Mouse (Mus musculus): ENCODE measurements at regions not wholly inside any gene's neighbourhood (a gene's known extent, or its start where the extent isn't known, plus 50 kb on each side); places are given as distances from the start of the nearest gene placed in this dataset.

GRCm38 (mm10) chr1:57032407-57032806 lies 54.0 kb upstream of the Satb2 start:
- TF ChIP-seq POLR2A (IDR thresholded peaks at IDR 0.05; ENCODE audit: borderline replicate concordance, insufficient read depth, low read length) (no peak), CTCF (IDR thresholded peaks at IDR 0.05; ENCODE audit: borderline replicate concordance, insufficient read depth, low read depth, low read length) (no peak)
- DNase-seq, result no peak
- 50% methylated on average over 2 of the region's 2 CpGs for WGBS

GRCm38 (mm10) chr1:57033244-57033643 lies 54.8 kb upstream of the Satb2 start:
- DNase-seq, result no peak
- Histone ChIP-seq H3K27ac (ENCODE audit: insufficient read depth, low read length) (no peak overlapping the region), H3K4me3 (replicated peaks; ENCODE audit: insufficient read depth, low read depth, low read length) (no peak overlapping the region), H3K4me1 (ENCODE audit: control insufficient read depth, insufficient read depth, low read length) (no peaks in the 10 kb centered on the region), H3K27me3 (ENCODE audit: control insufficient read depth, insufficient read depth, low read length) (no peaks in the 10 kb centered on the region)
- TF ChIP-seq CTCF (IDR thresholded peaks at IDR 0.05; ENCODE audit: borderline replicate concordance, insufficient read depth, low read depth, low read length) (no peak), POLR2A (IDR thresholded peaks at IDR 0.05; ENCODE audit: borderline replicate concordance, insufficient read depth, low read length) (no peak)
- 57% methylated on average over 2 of the region's 2 CpGs for WGBS

More at GRCm38 (mm10) chr1:57032407-57032806, 54.0 kb upstream of the Satb2 start:
- Histone ChIP-seq H3K27me3 (ENCODE audit: control insufficient read depth, insufficient read depth, low read length) (no peaks in the 10 kb centered on the region), H3K4me3 (replicated peaks; ENCODE audit: insufficient read depth, low read depth, low read length) (no peak overlapping the region), H3K27ac (ENCODE audit: insufficient read depth, low read length) (no peak overlapping the region), H3K4me1 (ENCODE audit: control insufficient read depth, insufficient read depth, low read length) (no peaks in the 10 kb centered on the region)

- TF ChIP-seq CTCF (IDR thresholded peaks at IDR 0.05; ENCODE audit: borderline replicate concordance, insufficient read depth, low read depth, low read length), result no peak
- no peak for TF ChIP-seq POLR2A (IDR thresholded peaks at IDR 0.05; ENCODE audit: borderline replicate concordance, insufficient read depth, low read length)
- Histone ChIP-seq H3K4me3 (replicated peaks; ENCODE audit: insufficient read depth, low read depth, low read length) (no peak overlapping the region), H3K4me1 (ENCODE audit: control insufficient read depth, insufficient read depth, low read length) (no peaks in the 10 kb centered on the region), H3K27ac (ENCODE audit: insufficient read depth, low read length) (no peak overlapping the region), H3K27me3 (ENCODE audit: control insufficient read depth, insufficient read depth, low read length) (no peaks in the 10 kb centered on the region)
- DNase-seq, result no peak
- 78% methylated on average over 6 of the region's 6 CpGs for WGBS
These were observed 56.0 kb upstream of the Satb2 start for GRCm38 (mm10) chr1:57034411-57034810.

GRCm38 (mm10) chr1:57036382-57036781 lies 57.9 kb upstream of the Satb2 start:
- no peak overlapping the region for H3K27ac ChIP-seq (ENCODE audit: insufficient read depth, low read length)
- no peaks in the 10 kb centered on the region for H3K27me3 ChIP-seq (ENCODE audit: control insufficient read depth, insufficient read depth, low read length)
- 85% methylated on average over 3 of the region's 3 CpGs for WGBS
- H3K4me3 ChIP-seq (replicated peaks; ENCODE audit: insufficient read depth, low read depth, low read length), result no peak overlapping the region
- H3K4me1 ChIP-seq (ENCODE audit: control insufficient read depth, insufficient read depth, low read length), result no peaks in the 10 kb centered on the region
- no peak for TF ChIP-seq CTCF (IDR thresholded peaks at IDR 0.05; ENCODE audit: borderline replicate concordance, insufficient read depth, low read depth, low read length)
- TF ChIP-seq POLR2A (IDR thresholded peaks at IDR 0.05; ENCODE audit: borderline replicate concordance, insufficient read depth, low read length), result no peak
- no peak for DNase-seq

GRCm38 (mm10) chr1:57040201-57040600 lies 61.8 kb upstream of the Satb2 start:
- WGBS, result 11% methylated on average over 8 of the region's 8 CpGs
- H3K27ac ChIP-seq (ENCODE audit: insufficient read depth, low read length), result no peak overlapping the region
- no peak for DNase-seq
- no peak overlapping the region for H3K4me3 ChIP-seq (replicated peaks; ENCODE audit: insufficient read depth, low read depth, low read length)
- no peaks in the 10 kb centered on the region for H3K4me1 ChIP-seq (ENCODE audit: control insufficient read depth, insufficient read depth, low read length)
- no peak for TF ChIP-seq CTCF (IDR thresholded peaks at IDR 0.05; ENCODE audit: borderline replicate concordance, insufficient read depth, low read depth, low read length)
- no peak for TF ChIP-seq POLR2A (IDR thresholded peaks at IDR 0.05; ENCODE audit: borderline replicate concordance, insufficient read depth, low read length)
- H3K27me3 ChIP-seq (ENCODE audit: control insufficient read depth, insufficient read depth, low read length), result no peaks in the 10 kb centered on the region

GRCm38 (mm10) chr1:57041578-57041977 lies 63.1 kb upstream of the Satb2 start:
- no peak for TF ChIP-seq CTCF (IDR thresholded peaks at IDR 0.05; ENCODE audit: borderline replicate concordance, insufficient read depth, low read depth, low read length)
- TF ChIP-seq POLR2A (IDR thresholded peaks at IDR 0.05; ENCODE audit: borderline replicate concordance, insufficient read depth, low read length), result no peak
- Histone ChIP-seq H3K4me1 (ENCODE audit: control insufficient read depth, insufficient read depth, low read length) (no peaks in the 10 kb centered on the region), H3K4me3 (replicated peaks; ENCODE audit: insufficient read depth, low read depth, low read length) (no peak overlapping the region), H3K27me3 (ENCODE audit: control insufficient read depth, insufficient read depth, low read length) (no peaks in the 10 kb centered on the region), H3K27ac (ENCODE audit: insufficient read depth, low read length) (no peak overlapping the region)
- no peak for DNase-seq

GRCm38 (mm10) chr1:57053836-57054235 lies 75.4 kb upstream of the Satb2 start:
- 51% methylated on average over 4 of the region's 4 CpGs for WGBS
- Histone ChIP-seq H3K4me3 (replicated peaks; ENCODE audit: insufficient read depth, low read depth, low read length) (no peak overlapping the region), H3K27ac (ENCODE audit: insufficient read depth, low read length) (no peak overlapping the region), H3K4me1 (ENCODE audit: control insufficient read depth, insufficient read depth, low read length) (no peaks in the 10 kb centered on the region), H3K27me3 (ENCODE audit: control insufficient read depth, insufficient read depth, low read length) (no peaks in the 10 kb centered on the region)
- TF ChIP-seq CTCF (IDR thresholded peaks at IDR 0.05; ENCODE audit: borderline replicate concordance, insufficient read depth, low read depth, low read length), result no peak
- TF ChIP-seq POLR2A (IDR thresholded peaks at IDR 0.05; ENCODE audit: borderline replicate concordance, insufficient read depth, low read length), result no peak
- no peak for DNase-seq

- Histone ChIP-seq H3K4me3 (replicated peaks; ENCODE audit: insufficient read depth, low read depth, low read length) (no peak overlapping the region), H3K4me1 (ENCODE audit: control insufficient read depth, insufficient read depth, low read length) (no peaks in the 10 kb centered on the region), H3K27me3 (ENCODE audit: control insufficient read depth, insufficient read depth, low read length) (no peaks in the 10 kb centered on the region), H3K27ac (ENCODE audit: insufficient read depth, low read length) (no peak overlapping the region)
- WGBS, result 82% methylated on average over 9 of the region's 9 CpGs
- TF ChIP-seq CTCF (IDR thresholded peaks at IDR 0.05; ENCODE audit: borderline replicate concordance, insufficient read depth, low read depth, low read length) (no peak), POLR2A (IDR thresholded peaks at IDR 0.05; ENCODE audit: borderline replicate concordance, insufficient read depth, low read length) (no peak)
- no peak for DNase-seq
These were observed 77.5 kb upstream of the Satb2 start for GRCm38 (mm10) chr1:57055976-57056375.
